Mouse (Mus musculus) kidney, adult 2 months (tissue): ENCODE measurements at regions not wholly inside any gene's neighbourhood (a gene's known extent, or its start where the extent isn't known, plus 50 kb on each side); places are given as distances from the start of the nearest gene placed in this dataset.
A peak's percentile ranks its signal among the peaks of the same experiment; 100 is the strongest.

ENCODE experiments used
- DNase-seq: peaks from one replicate; pipeline ENCODE4 v3.0.0; 2021
- H3K27ac ChIP-seq: fragments of 200-500 bp; 2 replicates; pipeline ENCODE4 v1.5.1; 2012; ENCODE audit warnings: low read depth, low read length, control low read depth, inconsistent platforms; ENCODE audit not compliant: insufficient read depth
- H3K27me3 ChIP-seq: fragments of 200-500 bp; replicated peaks from 2 replicates; pipeline ENCODE4 v1.6.1; 2012; ENCODE audit warnings: mild to moderate bottlenecking, moderate library complexity, low read length, inconsistent platforms; ENCODE audit not compliant: control insufficient read depth, insufficient read depth
- H3K36me3 ChIP-seq: fragments of 200-500 bp; 2 replicates; pipeline ENCODE4 v1.6.1; 2012; ENCODE audit warnings: mild to moderate bottlenecking, moderate library complexity, low read length, inconsistent platforms; ENCODE audit not compliant: control insufficient read depth, insufficient read depth
- H3K4me1 ChIP-seq: fragments of 200-500 bp; 2 replicates; pipeline ENCODE4 v1.6.1; 2011; ENCODE audit warnings: low read length; ENCODE audit not compliant: control insufficient read depth, insufficient read depth
- H3K4me3 ChIP-seq: fragments of 200-500 bp; 2 replicates; pipeline ENCODE4 v1.5.1; 2011; ENCODE audit warnings: mild to moderate bottlenecking, low read depth, low read length, control low read depth; ENCODE audit not compliant: insufficient read depth
- CTCF ChIP-seq: fragments of 200-500 bp; conservative IDR thresholded peaks from 2 replicates; pipeline ENCODE4 v1.5.1; 2011; ENCODE audit warnings: low read depth, mild to moderate bottlenecking, control low read depth, low read length, moderate library complexity, mixed read lengths; ENCODE audit not compliant: insufficient read depth, insufficient read length
- POLR2A ChIP-seq: fragments of 200-500 bp; IDR thresholded peaks from one replicate; pipeline ENCODE4 v1.6.1; 2011; ENCODE audit warnings: low read depth, low read length, control low read depth
- WGBS: fragments of 180-500 bp; shearing (Covaris S2); methylation state at CpG from one replicate; pipeline ENCODE4 v1.1.7; 2018; 5-methylcytosine and 5-hydroxymethylcytosine counted together

DNA sequence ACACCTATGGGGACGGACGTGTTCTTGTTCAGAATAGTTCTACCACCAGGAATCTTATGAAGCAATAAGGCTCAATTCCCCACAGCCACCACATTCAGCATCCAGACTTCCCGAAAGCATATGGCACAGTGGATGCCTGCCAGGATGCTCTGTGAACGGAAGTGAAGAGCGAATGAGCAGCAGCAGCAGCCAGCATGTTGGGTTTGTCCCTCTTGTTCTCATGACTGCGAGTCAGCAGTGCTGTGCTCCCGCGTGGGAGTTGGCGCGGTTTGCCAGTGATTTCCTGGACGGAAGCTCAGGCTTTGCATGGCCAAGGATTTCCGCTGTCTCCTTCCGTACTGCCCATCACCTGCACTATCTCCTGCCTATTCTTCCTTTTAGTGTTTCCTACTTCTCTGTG lies 471.8 kb upstream of the Kif2a start:
- Histone ChIP-seq H3K27ac (no peak overlapping the region), H3K27me3 (no peaks in the 10 kb centered on the region; the same call in 1 of the 2 replicates), H3K4me3 (no peak overlapping the region), H3K36me3 (no peaks in the 10 kb centered on the region), H3K4me1 (no peaks in the 10 kb centered on the region)
- WGBS: 59% methylated on average over 13 of the region's 13 CpGs
- TF ChIP-seq POLR2A (no peak), CTCF (no peak)
- peak; percentile 56 for DNase-seq

DNA sequence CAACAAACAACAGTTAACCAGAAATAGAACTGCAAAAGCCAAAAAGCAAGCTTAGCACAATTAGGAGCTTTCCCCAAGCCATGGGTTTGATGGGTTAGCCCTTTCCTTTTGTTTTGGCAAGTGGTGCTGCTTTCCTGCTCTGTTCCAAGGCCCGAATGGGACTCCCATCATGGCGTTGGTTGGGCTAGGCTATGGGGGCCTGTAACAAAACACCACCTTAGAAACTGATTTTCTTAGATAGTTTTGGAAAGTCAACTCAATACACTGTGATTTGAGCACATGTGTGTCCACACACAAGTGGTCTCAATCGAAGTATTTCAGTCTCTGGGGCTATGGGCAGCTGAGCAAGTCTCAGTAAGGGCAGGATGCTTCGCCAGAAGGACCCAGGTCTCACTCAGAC lies 470.5 kb upstream of the Kif2a start:
- no peaks in the 10 kb centered on the region; the same call in 1 of the 2 replicates for H3K27me3 ChIP-seq

DNA sequence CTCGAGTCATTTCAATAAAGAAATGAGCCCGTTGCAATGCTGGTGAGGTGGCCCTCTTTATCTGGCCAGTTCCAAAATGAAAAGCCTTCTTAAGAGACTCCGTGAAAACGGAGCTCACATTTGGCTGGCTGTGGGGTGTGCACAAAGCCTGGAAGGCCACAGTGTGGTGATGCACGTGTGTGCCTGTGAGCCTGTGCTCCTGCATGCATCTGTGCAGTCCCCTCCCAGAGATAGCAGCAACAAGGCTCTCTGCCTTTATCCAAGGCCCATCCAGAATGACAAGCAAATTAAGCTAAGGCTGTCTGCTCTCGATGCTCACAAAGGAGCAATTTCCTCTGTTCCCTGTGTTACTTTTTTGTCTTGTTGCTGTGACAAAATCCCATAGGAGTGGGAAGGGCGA lies 469.5 kb upstream of the Kif2a start:
- no peak for DNase-seq
- no peaks in the 10 kb centered on the region for H3K4me1 ChIP-seq
- TF ChIP-seq POLR2A (no peak), CTCF (no peak)
- H3K4me3 ChIP-seq: no peak overlapping the region
- no peaks in the 10 kb centered on the region for H3K36me3 ChIP-seq
- 81% methylated on average over 7 of the region's 7 CpGs for WGBS
- H3K27ac ChIP-seq: no peak overlapping the region
- no peaks in the 10 kb centered on the region for H3K27me3 ChIP-seq

More for the DNA sequence above, 470.5 kb upstream of the Kif2a start:
- Histone ChIP-seq H3K4me3 (no peak overlapping the region), H3K36me3 (no peaks in the 10 kb centered on the region), H3K4me1 (no peaks in the 10 kb centered on the region), H3K27ac (no peak overlapping the region)
- TF ChIP-seq CTCF: no peak
- TF ChIP-seq POLR2A: no peak
- DNase-seq: no peak
- WGBS: 90% methylated on average over 4 of the region's 4 CpGs

DNA sequence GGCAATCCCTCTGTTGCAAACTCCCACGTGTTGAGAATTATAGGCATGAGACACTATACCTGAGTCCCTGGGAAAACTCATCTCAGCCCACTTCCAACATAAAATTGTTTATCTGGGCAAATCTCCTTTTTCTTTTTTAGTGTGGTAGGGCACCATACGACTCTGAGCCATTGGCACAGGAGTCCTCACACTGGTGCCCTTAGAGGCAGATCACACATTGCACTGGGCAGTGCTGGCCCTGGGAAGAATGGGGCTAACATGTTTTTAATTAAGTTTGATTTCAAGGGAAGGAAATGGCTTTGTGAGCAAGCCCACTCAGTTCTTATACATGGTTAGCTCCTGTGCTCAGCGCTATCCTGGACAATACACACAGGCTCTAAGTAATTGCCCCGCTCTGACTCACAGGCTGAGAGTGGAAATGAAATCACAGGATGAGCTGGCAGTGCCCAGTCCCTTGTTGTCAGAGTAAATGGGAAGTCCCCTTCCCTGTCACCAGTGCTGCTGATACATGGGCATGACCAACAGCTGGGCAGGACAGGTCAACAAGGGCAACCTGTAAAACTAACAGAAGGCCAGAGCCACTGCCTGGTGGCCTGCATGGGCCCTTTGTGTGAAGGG lies 463.6 kb upstream of the Kif2a start:
- Histone ChIP-seq H3K36me3 (no peaks in the 10 kb centered on the region), H3K4me3 (no peak overlapping the region), H3K27me3 (no peaks in the 10 kb centered on the region), H3K4me1 (no peaks in the 10 kb centered on the region), H3K27ac (no peak overlapping the region)
- no peak for TF ChIP-seq POLR2A
- TF ChIP-seq CTCF: no peak
- 80% methylated on average over 4 of the region's 4 CpGs for WGBS
- no peak for DNase-seq

- 59% methylated on average over 6 of the region's 6 CpGs for WGBS
- Histone ChIP-seq H3K4me3 (no peak overlapping the region), H3K27me3 (no peaks in the 10 kb centered on the region), H3K27ac (no peak overlapping the region), H3K36me3 (no peaks in the 10 kb centered on the region), H3K4me1 (no peaks in the 10 kb centered on the region)
- DNase-seq: no peak
- TF ChIP-seq CTCF: no peak
- TF ChIP-seq POLR2A: no peak
Observed at GRCm38 (mm10) chr13:107484630-107484998, 462.7 kb upstream of the Kif2a start.

DNA sequence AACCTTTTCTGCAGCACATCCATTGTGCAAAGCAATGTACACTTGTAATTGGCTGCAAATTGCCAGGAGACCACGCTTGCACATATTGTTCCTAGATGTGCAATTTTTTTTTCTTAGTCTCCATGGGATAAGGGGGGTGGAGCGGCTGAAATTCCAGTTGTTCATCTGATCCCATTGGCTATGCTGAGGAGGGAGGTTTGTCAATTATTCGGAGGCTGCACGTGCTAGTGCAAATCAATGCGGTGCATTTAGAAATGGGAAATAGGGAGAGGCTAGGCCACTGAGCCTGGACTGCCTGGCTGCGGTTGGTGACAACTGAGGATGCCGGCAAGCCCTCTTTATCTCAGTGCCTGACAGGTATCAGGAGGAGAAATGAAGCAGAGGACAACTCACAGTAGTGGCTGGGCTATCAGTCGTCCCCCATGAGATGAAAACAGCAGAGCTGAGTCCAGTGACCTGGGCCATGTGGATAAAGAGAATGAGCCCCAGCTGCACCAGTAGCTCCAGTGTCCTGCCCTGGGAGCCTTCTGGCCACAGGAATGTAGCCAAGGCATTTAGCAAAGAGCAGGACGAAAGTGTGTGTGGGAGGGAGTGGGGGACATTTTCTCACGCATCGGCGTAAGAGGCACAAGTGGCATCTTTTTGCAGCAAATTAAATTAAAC lies 462.2 kb upstream of the Kif2a start:
- DNase-seq: no peak
- 57% methylated on average over 12 of the region's 12 CpGs for WGBS
- TF ChIP-seq POLR2A (no peak), CTCF (no peak)
- Histone ChIP-seq H3K36me3 (no peaks in the 10 kb centered on the region), H3K4me3 (no peak overlapping the region), H3K27ac (no peak overlapping the region), H3K4me1 (no peaks in the 10 kb centered on the region), H3K27me3 (no peaks in the 10 kb centered on the region)

GRCm38 (mm10) chr13:107475166-107475565 lies 453.2 kb upstream of the Kif2a start:
- no peaks in the 10 kb centered on the region for H3K27me3 ChIP-seq
- no peak for DNase-seq
- H3K27ac ChIP-seq: no peak overlapping the region
- no peak overlapping the region for H3K4me3 ChIP-seq
- no peaks in the 10 kb centered on the region for H3K4me1 ChIP-seq
- 85% methylated on average over 3 of the region's 3 CpGs for WGBS
- TF ChIP-seq POLR2A (no peak), CTCF (no peak)
- H3K36me3 ChIP-seq: no peaks in the 10 kb centered on the region
